Mouse (Mus musculus) heart, adult 2 months (tissue): Measurements from ENCODE around the gene Marc1. TPM values are rescaled to one million over a fixed set of nuclear protein-coding genes. Genes with fewer than 3 reads are reported as not detected.

Experiments used
- DNase-seq, 2 experiments: peaks; one replicate each; pipeline ENCODE4 v3.0.0; 2021
- H3K27ac ChIP-seq: fragments of 200-600 bp; 2 replicates; pipeline ENCODE4 v1.8.1; 2022
- H3K27me3 ChIP-seq: fragments of 200-500 bp; 2 replicates; pipeline ENCODE4 v1.6.1; 2012; ENCODE audit warnings: mild to moderate bottlenecking, low read length, inconsistent platforms, mixed read lengths; ENCODE audit not compliant: control insufficient read depth, insufficient read depth
- H3K36me3 ChIP-seq: fragments of 200-500 bp; 2 replicates; pipeline ENCODE4 v1.6.1; 2012; ENCODE audit warnings: low read length, inconsistent platforms; ENCODE audit not compliant: control insufficient read depth, insufficient read depth
- H3K4me1 ChIP-seq: fragments of 200-500 bp; 2 replicates; pipeline ENCODE4 v1.6.1; 2011; ENCODE audit warnings: low read length; ENCODE audit not compliant: control insufficient read depth, insufficient read depth
- H3K4me3 ChIP-seq: fragments of 200-600 bp; 2 replicates; pipeline ENCODE4 v1.8.1; 2022
- H3K79me2 ChIP-seq: fragments of 200-500 bp; replicated peaks from 2 replicates; pipeline ENCODE4 v1.6.1; 2012; ENCODE audit warnings: mild to moderate bottlenecking, inconsistent platforms, low read length, moderate library complexity, mixed read lengths; ENCODE audit not compliant: control insufficient read depth, insufficient read depth
- H3K9ac ChIP-seq: fragments of 200-500 bp; 2 replicates; pipeline ENCODE4 v1.6.1; 2012; ENCODE audit warnings: low read depth, mild to moderate bottlenecking, control low read depth, inconsistent platforms, low read length, mixed read lengths
- CTCF ChIP-seq: fragments of 200-600 bp; IDR thresholded peaks from 2 replicates; pipeline ENCODE4 v1.8.1; 2022; ENCODE audit warnings: antibody characterized with exemption, mild to moderate bottlenecking, moderate library complexity
- EP300 ChIP-seq: fragments of 200-500 bp; IDR thresholded peaks from 2 replicates; pipeline ENCODE4 v1.6.1; 2011; ENCODE audit warnings: low read depth, low read length, control low read depth; ENCODE audit not compliant: insufficient read depth
- POLR2A ChIP-seq: fragments of 200-500 bp; IDR thresholded peaks from 2 replicates; pipeline ENCODE4 v1.6.1; 2011; ENCODE audit warnings: mild to moderate bottlenecking, low read depth, low read length, control low read depth; ENCODE audit not compliant: insufficient read depth
- WGBS: fragments of 180-500 bp; shearing (Covaris S2); methylation state at CpG from one replicate; pipeline ENCODE4 v1.1.7; 2018; 5-methylcytosine and 5-hydroxymethylcytosine counted together
- intact Hi-C: fragments of 180-260 bp; cut with DNase I; formaldehyde crosslinking; loops from one replicate; pipeline ENCODE4 v1.15.1; 2025
- polyA plus RNA-seq: library from polyadenylated mRNA; depleted of rRNA; stranded (reverse); fragments of >200 nt; gene quantifications from 2 replicates; pipeline ENCODE4 v1.2.3, GENCODE M21; 2012
- total RNA-seq, 2 experiments: library from RNA; stranded (reverse); gene quantifications; 2 replicates each; pipeline ENCODE4 v1.2.3; 2021

The Marc1 gene
- total and polyA plus RNA-seq, 3 experiments = 0.20 TPM; not detected in 2

DNA sequence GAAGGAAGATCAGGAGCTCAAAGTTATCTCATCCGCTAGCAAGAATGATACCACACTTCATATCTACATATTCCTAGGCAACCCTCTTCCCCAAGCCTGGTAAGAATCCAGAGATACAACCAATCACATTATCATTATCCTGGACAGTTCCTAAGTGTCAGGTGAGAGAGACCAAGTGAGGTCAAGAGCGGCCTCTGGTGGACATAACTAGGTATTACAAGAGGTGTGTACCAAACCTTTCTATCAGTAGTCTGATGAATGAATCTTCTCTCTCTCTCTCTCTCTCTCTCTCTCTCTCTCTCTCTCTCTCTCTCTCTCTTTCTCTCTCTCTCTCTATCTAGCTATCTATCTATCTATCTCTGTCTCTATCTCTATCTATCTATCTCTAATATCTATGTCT is 20.0 kb downstream of the Marc1 start:
- H3K27me3 ChIP-seq = no peaks in the 10 kb centered on the region
- intact Hi-C loops = loop anchor here (5.0 kb wide), 1 partner anchor 524 kb away; no protein-coding TSS in a partner anchor
- no peak overlapping the region for H3K4me3 ChIP-seq
- H3K9ac ChIP-seq = no peak overlapping the region
- 5% methylated on average over 2 of the region's 2 CpGs for WGBS
- H3K79me2 ChIP-seq = no peaks in the 10 kb centered on the region
- no peak for DNase-seq
- no peak overlapping the region for H3K27ac ChIP-seq
- H3K36me3 ChIP-seq = no peaks in the 10 kb centered on the region
- H3K4me1 ChIP-seq = no peaks in the 10 kb centered on the region; the same call in 1 of the 2 replicates
- TF ChIP-seq CTCF (peak; percentile 76), EP300 (no peak)

GRCm38 (mm10) chr1:184786376-184787151 is 24.5 kb downstream of the Marc1 start:
- no peak overlapping the region for H3K27ac ChIP-seq
- H3K79me2 ChIP-seq = no peaks in the 10 kb centered on the region
- H3K36me3 ChIP-seq = no peaks in the 10 kb centered on the region
- H3K27me3 ChIP-seq = no peaks in the 10 kb centered on the region
- no peaks in the 10 kb centered on the region; the same call in 1 of the 2 replicates for H3K4me1 ChIP-seq
- 65% methylated on average over 13 of the region's 13 CpGs for WGBS
- no peak for DNase-seq
- peak; percentile 63 for TF ChIP-seq CTCF
- no peak for TF ChIP-seq EP300
- no peak for TF ChIP-seq POLR2A
- H3K9ac ChIP-seq = no peak overlapping the region
- no peak overlapping the region for H3K4me3 ChIP-seq
- intact Hi-C loops = no loop called here

DNA sequence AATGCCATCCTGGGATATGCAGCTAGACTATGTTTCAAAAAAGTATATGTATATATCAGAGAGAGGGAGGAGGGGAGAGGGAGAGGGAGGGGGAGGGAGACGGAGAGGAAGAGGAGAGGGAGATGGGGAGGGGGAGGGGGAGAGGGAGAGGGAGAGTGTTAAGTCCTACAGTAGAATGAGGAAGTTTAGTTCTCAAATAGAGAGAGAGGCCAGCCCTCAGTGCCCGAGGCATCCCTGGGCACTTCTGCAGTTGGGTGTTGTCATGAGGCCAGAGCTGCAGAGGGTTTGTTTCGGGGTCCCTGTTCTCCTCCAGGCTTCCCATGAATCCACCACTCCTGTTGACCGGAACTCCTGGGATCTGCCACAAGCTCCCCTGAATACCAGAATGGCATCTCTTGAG is 27.5 kb downstream of the Marc1 start:
- intact Hi-C loops = no loop called here
- Histone ChIP-seq H3K9ac (no peak overlapping the region), H3K4me3 (no peak overlapping the region), H3K36me3 (no peaks in the 10 kb centered on the region), H3K79me2 (no peaks in the 10 kb centered on the region), H3K27ac (no peak overlapping the region), H3K27me3 (no peaks in the 10 kb centered on the region), H3K4me1 (no peaks in the 10 kb centered on the region; the same call in 1 of the 2 replicates)
- DNase-seq = no peak
- WGBS = 83% methylated on average over 4 of the region's 4 CpGs
- TF ChIP-seq CTCF = no peak
- no peak for TF ChIP-seq POLR2A
- no peak for TF ChIP-seq EP300

- H3K79me2 ChIP-seq = no peaks in the 10 kb centered on the region
- TF ChIP-seq CTCF (no peak), EP300 (no peak), POLR2A (no peak)
- no peaks in the 10 kb centered on the region for H3K36me3 ChIP-seq
- peak; percentile 24 to 39 for DNase-seq
- no peak overlapping the region for H3K9ac ChIP-seq
- no peak overlapping the region for H3K27ac ChIP-seq
- no peaks in the 10 kb centered on the region for H3K27me3 ChIP-seq
- intact Hi-C loops = no loop called here
- H3K4me1 ChIP-seq = no peaks in the 10 kb centered on the region; the same call in 1 of the 2 replicates
- 51% methylated on average over 14 of the region's 14 CpGs for WGBS
- H3K4me3 ChIP-seq = no peak overlapping the region
These were observed 29.0 kb downstream of the Marc1 start for GRCm38 (mm10) chr1:184782161-184782513.

- WGBS = 71% methylated on average over 10 of the region's 10 CpGs
- intact Hi-C loops = no loop called here
- Histone ChIP-seq H3K36me3 (no peaks in the 10 kb centered on the region), H3K4me1 (no peaks in the 10 kb centered on the region), H3K79me2 (no peaks in the 10 kb centered on the region), H3K27ac (no peak overlapping the region), H3K4me3 (no peak overlapping the region), H3K27me3 (no peaks in the 10 kb centered on the region), H3K9ac (no peak overlapping the region)
- no peak for TF ChIP-seq POLR2A
- no peak for TF ChIP-seq EP300
- no peak for TF ChIP-seq CTCF
- DNase-seq = no peak
These were observed 29.6 kb downstream of the Marc1 start for GRCm38 (mm10) chr1:184781286-184782160.

DNA sequence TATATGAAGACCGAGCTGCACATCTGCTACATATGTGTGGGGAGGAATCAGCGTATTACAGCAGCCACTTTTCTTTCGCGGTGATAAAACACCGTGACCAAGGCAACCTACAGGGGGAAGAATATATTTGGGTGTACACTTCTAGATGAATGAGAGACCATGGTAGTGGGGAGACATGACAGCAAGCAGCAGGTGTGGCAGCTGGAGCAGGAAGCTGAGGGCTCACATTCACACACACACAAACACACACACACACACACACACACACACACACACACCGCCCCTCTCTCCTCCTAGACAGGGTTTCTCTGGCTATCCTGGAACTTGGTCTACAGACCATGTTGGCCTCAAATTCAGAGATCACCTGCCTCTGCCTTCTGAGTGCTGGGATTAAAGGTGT is 33.0 kb downstream of the Marc1 start:
- TF ChIP-seq POLR2A = no peak
- no peak for TF ChIP-seq CTCF
- TF ChIP-seq EP300 = no peak
- H3K4me1 ChIP-seq = no peaks in the 10 kb centered on the region
- no peak overlapping the region for H3K27ac ChIP-seq
- WGBS = 96% methylated on average over 6 of the region's 6 CpGs
- intact Hi-C loops = no loop called here
- H3K27me3 ChIP-seq = no peaks in the 10 kb centered on the region
- no peaks in the 10 kb centered on the region for H3K36me3 ChIP-seq
- H3K79me2 ChIP-seq = no peaks in the 10 kb centered on the region
- no peak for DNase-seq
- no peak overlapping the region for H3K9ac ChIP-seq
- H3K4me3 ChIP-seq = no peak overlapping the region
